Mouse (Mus musculus): ENCODE measurements around the gene Strada. TPM values are rescaled to one million over a fixed set of nuclear protein-coding genes. Genes with fewer than 3 reads are reported as not detected.

Strada gene
- total RNA-seq, 2 experiments from 2014 or later: 11.1 to 12.9 TPM

DNA sequence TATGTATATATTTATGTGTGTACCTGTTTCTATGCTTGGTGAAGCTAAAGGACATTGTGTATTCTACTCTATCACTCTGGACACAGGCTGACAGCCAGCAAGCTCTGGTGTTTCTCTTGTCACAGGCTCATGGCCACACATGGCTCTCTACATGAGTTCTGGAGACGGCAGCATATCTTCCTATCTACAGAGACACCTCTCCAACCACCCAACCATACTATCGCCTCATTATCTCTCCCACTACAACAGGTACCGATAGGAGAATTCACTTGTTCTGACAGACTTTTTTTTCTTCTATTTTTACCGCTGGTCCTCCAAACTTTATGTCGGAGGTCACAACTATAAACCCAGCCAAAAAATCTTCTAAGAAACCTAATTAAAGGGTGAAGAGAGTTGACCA, 9.7 kb downstream of the Strada start:
- DNase-seq: no peak
- intact Hi-C loops (cut with DNase I): no loop called here

DNA sequence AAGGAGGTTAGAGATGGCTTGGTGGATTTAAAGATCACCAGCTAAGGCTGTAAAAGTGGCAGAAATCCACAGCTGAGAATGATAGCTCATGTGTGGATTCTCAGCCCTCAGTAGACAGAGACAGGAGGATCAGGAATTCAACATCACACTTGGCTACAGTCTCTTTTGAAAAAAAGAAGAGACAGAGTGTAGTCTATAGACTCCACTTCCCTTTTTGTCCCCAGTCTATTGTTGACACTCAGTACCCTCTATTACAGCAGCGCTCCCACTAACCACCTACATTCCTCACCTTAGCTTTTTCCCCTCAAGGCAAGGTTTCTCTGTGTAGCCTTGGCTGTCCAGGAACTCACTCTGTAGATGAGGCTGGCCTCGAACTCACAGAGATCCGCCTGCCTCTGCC, 10.3 kb downstream of the Strada start:
- intact Hi-C loops (cut with DNase I): no loop called here
- DNase-seq: no peak

DNA sequence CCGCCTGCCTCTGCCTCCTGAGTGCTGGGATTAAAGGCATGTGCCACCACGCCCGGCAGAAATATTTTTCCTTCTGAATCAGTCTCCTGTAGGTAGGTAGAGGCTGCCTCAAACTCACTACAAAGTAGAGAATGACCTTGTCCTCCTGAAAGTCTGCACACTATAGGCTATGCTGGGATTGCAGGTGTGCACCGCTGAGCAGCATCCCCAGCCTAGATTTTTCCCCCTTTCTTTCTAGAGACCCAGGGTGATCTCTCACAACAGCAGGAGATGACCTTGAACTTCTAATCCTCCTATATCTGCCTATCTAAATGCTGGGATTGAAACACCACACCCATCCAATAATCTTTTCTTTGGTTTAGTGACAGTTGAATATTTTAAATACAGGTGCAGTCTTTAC, 14.6 kb downstream of the Strada start:
- intact Hi-C loops (cut with DNase I): no loop called here
- DNase-seq: no peak

DNA sequence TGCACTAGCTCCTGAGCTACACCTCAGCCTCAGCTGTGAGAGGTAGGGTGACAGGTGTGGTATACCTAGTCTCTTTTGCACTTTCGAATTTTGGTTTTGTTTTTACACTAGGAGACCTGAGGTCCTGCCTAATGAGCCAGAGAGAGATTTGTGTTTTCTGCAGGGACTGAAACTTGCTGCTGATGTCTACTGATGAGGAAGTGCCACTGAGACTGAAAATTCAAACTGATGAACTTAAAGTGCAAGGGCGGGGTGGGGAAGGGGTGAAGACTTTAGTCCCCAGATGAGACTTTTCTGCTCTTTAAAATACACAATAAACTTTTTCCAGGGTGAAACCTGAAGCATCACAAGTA, 21.5 kb downstream of the Strada start:
- DNase-seq: no peak
- intact Hi-C loops (cut with DNase I): no loop called here

DNA sequence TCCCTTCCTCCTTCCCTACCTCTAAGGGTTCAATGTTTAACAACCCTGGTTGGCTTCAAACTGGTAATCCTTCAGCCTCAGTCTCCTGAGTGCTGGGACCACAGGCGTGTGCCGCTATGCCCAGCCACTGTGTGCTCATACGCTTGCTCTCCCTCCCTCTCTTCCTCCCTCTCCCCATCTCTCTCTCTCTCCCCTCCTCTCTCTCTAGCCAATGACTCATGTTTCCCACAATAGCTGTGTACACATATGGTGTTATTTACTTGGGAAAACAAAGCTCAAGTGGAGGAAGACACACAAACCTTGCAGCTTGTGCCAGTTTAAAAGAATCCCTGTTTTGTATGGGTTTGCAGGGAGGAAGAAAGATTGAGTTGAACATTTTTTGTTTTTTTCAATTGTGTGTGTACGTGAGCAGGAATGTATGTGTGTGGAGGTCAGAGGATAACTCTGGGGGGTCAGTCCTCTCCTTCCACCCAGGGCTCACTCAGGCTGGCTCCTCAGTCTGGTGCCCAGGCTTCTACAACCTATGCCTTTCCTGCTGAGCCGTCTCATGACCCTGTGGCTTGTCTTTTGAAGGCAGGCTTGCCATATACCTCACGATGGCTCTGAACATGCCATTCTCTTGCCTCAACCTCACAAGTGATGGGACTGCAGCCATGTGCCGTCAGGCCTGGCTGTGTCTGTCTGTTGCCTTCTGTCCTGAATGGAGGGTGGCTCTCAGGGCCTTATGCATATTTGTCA, 22.1 kb downstream of the Strada start:
- no peak for DNase-seq
- intact Hi-C loops (cut with DNase I): no loop called here

DNA sequence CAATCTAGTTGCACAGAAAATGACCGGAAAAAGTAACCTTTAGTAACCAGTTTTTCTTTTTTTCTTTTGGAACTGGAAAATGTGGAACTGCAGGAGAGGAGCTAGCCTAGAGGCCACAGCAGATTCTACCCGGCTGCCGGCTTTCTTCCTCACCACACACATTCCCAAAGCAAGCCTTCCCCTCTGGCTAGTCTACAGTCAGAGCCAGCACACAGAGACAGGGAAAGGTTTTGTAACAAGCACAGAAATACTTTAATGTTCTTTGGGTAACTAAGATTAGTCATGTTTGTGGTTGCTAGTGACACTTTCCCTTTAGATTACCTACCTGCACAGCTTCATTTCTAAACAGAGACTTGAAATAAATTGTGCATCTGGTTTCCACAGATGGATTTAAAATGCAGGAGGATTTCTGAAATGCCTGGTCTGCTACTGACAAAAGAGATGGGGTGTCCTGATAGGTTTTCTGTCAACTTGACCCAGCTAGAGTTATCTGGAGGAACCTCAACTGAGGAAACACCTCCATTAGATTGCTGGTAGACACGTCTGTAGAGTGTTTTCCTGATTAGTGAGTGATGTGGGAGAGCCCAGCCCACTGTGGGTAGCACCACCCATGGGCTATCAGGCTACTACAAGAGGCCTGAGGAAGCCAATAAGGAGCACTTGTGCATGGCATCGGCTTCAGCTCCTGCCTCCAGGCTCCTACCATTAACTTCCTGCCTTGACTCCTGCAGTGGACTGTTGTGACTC, 23.8 kb downstream of the Strada start:
- DNase-seq: no peak
- intact Hi-C loops (cut with DNase I): no loop called here

DNA sequence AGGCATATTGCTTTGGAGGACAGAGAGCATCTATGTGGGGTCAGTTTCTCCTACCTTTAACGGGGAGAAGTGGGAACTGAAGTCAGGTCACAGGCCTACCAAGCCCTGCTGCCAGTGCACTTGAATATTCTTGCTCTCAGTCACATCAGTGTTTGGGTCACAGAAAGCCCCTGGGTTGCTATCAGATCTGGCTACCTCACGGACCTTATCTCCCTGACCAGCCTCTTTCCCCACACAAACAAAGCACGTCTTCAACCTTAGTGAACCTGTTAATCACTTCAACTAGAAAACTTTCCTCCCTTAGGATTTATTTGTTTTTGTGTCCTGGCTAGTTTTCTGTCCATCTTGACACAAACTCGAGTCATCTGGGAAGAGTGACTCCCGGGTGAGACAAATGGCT, 25.6 kb downstream of the Strada start:
- DNase-seq: no peak
- intact Hi-C loops (cut with DNase I): no loop called here

DNA sequence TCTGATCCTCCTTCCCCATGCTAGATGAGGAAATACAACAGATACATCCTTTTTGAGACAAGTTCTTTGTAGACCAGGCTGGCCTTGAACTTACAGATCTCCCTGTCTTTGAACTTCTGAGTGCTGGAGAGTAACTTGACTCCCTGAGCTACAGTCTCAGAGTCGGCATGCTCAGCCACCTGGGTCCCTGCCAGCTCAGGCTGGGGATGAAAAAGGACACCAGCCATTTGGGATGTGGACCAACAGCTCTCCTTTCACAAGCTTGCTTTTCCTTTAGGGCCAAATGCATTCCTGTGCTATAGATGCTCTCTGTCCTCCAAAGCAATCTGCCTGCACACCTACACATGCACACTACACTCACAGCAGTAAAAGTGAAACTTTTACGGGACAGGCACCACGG, 26.9 kb downstream of the Strada start:
- intact Hi-C loops (cut with DNase I): no loop called here
- no peak for DNase-seq

DNA sequence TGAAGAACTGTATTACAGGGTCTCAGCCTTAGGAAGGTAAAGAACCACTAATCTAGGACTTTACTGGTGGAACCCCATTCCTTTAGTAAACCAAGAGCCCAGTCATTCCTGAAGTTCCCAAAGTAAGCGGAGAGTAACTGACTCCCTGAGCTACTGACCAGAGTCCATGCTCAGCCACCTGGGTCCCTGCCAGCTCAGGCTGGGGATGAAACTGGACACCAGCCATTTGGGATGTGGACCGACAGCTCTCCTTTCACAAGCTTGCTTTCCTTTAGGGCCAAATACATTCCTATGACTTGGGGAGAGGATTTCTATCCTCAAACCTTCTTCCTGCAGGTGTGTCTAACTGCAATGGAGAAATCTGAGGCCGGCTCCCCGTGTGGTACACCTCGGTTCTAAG, 27.6 kb downstream of the Strada start:
- intact Hi-C loops (cut with DNase I): no loop called here
- peak; percentile 53 for DNase-seq

DNA sequence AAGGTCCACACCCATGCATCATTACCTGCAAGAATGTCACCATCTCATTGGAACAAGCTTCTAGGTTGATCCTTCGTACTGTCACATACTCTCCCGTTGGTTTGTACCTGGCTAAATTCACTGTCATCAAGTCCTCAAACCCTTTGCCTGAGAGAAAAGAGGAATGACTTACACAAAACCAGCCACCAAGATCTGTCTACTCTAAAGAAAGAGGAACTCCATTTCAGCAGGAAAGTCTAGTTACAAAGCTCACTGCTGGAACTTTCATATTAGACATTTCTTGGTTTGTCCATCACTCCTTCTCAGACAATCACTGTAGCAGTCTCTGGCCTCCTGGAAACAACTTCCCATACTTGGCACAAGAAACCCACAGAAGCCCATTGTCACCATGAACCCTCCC, 28.7 kb downstream of the Strada start:
- DNase-seq: no peak
- intact Hi-C loops (cut with DNase I): no loop called here

DNA sequence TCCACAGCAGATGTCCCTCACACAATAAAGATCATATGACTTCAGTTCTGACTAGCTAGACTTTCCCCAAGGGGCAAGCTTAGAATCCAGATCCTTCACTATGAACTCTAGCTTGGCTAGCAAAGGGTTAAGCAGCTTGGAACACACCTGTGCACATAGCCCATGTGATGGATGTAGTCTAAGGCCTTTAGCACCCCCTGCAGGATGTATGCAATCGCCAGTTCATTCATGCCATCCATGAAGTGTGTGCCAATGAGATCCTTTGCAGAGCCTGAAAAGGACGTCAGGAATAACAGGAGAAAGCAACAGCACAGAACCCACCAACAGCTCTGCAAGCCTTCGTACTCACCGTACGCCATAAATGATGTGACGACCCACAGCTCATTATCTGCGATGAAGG, 31.2 kb downstream of the Strada start:
- intact Hi-C loops (cut with DNase I): no loop called here
- DNase-seq: no peak

DNA sequence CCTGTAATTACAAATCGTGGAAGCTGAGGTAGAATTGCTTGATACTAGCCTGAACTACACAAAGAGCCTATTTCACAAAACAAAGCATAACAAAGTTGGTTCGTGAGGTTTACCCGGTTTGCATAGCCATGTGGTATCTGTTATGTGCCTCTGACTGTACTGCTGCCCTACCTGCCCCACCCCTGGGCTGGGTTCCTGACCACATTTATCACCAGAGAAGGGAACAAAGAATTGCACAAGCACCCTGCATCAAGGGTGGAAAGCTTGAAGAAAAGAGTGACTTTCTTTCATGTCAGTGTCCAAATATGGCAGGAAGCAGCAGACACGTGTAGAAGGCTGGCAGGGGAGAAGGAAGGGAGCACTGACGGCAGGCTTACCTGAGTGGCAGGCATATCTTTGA, 34.5 kb downstream of the Strada start:
- intact Hi-C loops (cut with DNase I): no loop called here
- no peak for DNase-seq

DNA sequence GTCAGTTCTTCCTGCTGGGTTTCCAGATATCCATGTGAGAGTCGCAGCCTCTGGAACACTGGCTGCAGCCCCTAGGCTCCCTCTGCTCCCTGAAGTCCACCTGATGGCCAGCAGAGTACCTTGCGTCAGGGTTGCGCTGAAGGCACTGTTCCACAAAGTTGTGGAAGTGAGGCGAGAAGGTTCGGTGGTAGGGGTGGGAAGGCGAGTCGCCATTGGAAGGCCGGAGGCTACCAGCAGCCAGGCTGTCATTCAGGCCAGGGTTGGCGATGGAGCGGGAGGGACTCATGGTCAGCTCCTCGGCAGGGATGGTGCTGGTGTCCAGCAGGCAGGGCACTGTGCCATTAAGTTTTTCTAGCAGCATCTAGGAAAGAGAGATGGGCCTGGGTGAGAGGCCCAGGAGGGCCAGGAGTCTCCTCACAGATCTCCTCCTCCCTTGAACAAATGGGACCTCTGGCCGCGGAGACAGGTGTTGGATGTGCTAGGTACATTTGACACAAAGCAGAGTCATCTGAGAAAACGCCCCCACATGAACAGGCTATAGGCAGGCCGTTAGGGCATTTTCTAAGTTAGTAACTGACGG, 37.3 kb downstream of the Strada start:
- DNase-seq: no peak
- intact Hi-C loops (cut with DNase I): no loop called here

DNA sequence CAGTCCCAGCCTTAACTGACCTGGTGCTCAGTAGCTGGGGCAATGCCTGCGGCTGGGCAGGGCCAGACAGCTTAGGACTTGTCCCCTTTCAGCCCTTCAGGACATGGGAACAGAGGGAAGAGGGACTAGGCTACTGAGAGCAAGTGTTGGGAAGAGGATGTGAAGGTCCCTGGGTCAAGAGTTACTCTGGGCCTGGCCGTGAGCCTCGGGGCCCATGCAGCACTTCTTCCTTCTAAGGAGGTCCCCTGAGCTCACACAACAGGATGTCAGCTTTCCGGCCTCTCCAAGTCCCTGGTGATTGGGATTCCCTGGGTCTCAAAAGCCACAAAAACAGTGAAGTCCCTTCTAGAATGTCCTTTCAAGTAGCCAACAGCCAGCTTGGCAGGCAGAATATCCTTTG, 38.4 kb downstream of the Strada start:
- DNase-seq: peak in 1 of 2 experiments; percentile 32
- intact Hi-C loops (cut with DNase I): no loop called here

DNA sequence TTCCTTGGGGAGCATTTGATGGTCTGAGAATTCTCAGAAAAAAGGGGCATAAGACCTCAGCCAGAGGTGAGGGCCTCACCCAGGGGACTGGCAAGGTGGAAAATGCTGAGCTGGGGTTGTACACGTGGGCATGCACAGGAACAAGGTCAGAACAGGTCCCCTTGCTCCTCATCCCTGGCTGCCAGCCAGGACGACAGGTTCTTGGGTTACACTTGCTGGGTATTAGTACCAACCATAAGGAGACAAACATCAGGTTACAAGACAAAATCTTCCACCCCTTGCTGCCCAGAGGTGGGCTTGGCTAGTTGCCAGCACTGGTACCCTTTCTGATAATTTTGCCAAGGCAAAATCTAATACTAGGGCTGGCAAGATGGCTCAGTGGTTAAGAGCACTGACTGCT, 39.7 kb downstream of the Strada start:
- no peak for DNase-seq

DNA sequence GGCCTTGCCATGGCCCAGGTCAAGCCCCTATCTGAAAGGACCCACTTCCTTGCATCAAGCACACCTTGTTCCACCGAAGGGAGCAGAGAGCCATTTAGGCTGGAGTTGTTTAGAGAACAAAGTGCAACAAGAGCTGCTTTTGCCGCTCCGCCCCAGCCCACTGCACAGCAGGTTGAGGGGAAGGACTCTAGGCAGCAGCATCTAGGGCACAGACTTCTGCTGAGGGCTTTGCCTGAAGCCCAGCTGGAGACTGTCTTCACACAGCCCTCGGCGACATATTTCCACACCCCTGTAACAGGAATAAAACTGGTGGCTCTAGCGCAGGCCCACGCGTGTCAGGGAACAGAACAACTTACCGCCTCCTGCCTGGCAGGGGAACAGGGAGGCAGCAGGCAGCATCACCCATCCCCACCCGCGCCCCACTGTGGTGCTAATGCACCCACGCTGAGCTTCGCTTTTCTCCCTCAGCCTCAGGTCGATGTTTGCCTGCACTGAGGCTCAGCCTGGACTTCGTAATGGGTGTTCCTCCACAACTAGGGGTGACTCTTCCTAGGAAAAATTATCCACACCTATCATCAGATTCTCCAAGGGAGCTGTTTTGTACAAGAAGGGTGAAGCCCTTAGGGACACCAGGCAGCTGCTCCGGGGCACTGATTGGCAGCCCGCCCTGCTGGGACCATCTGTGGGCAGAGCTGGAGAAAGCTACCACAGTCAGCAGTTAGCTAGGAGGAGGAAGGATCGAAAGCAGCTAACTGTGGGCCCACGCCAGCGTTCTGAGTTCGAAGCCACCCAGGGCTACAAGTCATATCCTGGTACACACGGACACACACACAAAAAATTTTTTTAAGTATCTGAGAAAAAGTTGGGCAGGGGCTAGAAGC, 40.9 kb downstream of the Strada start, which contains the start of the genes Gm10840 and Limd2:
Gene Gm10840, plus strand, starts transcription at position 10 of the 881 bp plus-strand sequence.
Gene Limd2, minus strand, starts transcription at position 20 of the 881 bp plus-strand sequence.
- intact Hi-C loops (cut with DNase I): no loop called here
- peak in 1 of 2 experiments; percentile 32 for DNase-seq

More for the DNA sequence above, 39.7 kb downstream of the Strada start:
- intact Hi-C loops (cut with DNase I): no loop called here

DNA sequence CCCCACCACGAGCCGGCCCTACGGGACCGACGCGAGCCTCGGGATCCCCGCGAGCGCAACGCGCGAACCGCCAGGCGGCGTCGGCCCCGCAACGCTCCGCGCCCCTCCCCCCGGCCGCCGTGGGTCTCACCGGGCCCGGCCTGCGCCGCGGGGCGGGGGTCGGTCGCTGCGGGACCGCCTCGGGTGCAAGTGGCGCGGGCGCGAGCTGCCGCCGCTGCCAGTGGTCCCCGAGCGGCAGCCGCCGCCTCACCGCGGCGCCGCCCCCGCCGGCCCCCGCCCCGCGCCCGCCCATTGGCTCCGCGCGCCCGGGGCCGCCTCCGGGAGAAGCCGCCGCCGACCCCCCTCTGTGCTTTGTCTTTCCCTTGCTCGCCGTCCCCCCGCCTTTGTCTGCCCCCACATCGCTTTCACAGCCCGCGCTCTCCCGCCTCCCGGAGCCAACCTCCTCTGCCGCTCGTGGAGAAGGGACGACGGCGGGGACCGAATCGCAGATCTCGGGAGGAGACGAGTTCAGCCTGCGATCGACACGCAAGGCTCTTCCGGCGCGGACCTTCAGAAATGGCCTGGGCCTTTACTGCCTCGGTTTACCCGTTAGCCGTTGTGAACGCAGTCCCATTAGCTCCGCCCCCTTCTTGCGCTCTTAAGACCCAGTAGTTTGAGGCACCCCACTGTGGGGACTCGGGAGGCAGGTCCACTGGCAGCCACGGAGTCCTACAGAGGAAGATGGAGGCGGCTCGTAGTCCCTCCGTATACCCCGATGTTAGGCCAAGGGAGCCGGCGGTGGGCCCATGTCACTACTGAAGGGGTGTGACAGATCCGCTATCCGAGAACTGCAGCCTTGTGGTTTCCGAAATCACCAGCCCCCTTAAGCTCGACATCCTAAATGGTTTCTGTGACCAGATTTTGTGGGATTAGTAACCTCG, 41.8 kb downstream of the Strada start:
- peak; percentile 78 to 82 for DNase-seq
- intact Hi-C loops (cut with DNase I): no loop called here

DNA sequence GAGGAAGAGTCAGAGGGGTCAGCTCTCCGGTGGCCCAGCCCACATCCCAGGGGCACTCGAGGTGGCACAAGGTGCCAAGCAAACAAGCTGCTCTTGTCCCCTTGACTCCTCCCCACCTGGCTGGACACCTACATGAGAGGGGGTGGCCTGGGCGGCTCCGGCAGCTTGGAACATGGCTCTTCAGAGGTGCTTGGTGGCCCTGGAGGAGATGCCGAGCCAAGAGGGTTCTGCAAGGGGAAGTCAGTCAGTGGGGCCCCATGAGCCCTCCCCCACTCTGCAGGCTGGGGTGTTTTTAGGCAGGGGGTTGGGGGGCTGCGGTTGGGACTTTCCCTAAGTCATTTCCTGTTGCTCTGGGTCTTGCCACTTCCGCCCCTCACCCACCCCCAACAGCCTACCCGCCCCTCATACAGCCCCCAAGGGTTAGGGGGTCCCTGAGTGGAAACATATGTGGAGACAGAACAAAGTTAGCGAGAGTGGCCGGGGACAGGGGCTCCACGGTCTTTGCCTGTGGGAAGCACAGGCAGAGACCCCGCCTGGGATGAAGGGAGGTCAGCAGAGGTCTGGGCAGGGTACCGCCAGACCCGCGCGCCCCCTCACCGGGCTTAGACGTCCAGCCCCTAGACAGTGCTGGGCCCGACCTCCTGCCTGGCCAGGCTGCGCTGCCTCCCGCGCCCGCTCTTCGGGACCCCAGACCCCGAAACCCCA, 42.6 kb downstream of the Strada start:
- DNase-seq: peak; percentile 51 to 54
- intact Hi-C loops (cut with DNase I): no loop called here

DNA sequence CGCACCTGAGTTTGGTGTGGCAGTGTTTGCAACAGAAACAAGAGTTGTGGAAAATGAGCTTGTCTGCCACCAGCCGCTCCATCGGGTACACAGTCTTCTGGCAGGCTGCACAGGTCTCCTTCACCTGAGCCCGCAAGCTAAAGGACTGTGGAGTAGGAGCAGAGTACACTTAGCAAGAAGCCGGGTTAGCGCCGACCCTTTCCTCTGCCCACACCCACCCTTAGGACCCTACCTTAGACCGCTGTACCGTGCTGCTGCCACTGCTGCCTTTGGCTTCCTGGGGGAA, 43.1 kb downstream of the Strada start:
- DNase-seq: no peak
- intact Hi-C loops (cut with DNase I): no loop called here

Data from heart, postnatal 10 days (tissue).